Mouse (Mus musculus) G1E-ER4 (cell line): ENCODE data around the gene Serp2. TPM values are rescaled to one million over a fixed set of nuclear protein-coding genes. Genes with fewer than 3 reads are reported as not detected.

Source experiments
- GATA1 ChIP-seq: IDR thresholded peaks from one replicate; pipeline ENCODE4 v1.8.0; 2012; ENCODE audit warnings: low read length, inconsistent platforms
- polyA plus RNA-seq: library from polyadenylated mRNA; stranded (reverse); fragments of >175 nt; gene quantifications from 2 replicates; pipeline ENCODE4 v1.2.3, GENCODE M21; 2012

Serp2 gene
- polyA plus RNA-seq, 1 experiment: not detected

DNA sequence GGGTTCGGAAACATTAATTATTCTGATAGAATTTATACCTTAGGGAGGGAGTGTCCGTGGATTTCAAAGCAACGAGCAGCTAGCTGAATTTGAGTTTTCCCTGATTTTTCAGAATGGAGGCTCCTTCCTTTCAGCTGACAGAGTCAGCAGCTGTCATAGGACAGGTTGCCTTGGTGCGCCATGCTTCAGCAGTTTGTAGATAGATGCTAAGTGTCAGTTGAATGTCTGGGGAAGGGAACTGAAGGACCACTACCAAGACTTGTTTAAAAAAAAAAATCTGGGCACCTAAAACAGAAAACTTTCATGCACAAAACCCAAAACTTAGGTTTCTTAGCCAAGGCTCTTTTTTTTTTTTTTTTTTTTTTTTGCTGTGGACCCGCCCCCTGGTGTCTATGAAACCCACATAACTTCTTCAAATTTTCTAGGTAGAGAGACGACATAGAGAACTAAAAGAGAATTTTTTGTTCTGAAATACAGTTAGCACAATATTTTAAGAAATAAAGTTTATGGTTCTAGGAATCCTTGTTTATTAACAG, 42.6 kb downstream of the Serp2 start:
- no peak for TF ChIP-seq GATA1

DNA sequence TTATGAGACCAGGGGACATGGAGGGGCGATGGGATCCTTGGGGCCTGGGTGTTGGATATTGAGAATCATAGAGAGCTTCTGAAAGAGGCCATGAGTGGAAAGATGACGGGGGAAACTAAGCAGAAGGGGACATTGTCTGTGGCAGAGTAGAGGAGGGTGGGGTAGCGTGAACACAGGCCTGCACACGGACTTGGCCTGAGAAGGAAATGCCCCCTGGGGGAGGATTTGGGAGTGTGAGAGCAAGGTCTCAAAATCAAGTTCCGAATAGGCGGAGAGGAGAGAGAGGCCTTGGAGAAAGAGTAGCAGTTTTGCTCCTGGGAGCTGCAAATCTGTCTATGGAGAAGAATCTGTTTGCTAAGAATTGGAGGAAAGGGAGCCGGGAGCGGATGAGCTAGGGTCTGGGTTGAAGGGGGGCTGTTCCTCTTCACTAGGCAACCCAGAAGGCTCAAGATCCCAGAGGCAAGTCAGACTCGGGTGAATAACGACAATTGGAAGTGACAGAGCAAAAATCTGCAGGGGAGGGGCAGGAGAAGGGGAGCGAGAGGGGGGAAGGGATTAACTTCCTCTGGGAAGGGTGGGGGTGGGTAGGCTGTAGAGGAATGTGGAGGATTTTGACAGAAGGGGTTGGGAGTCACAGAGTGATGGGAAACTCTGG, 43.2 kb downstream of the Serp2 start:
- TF ChIP-seq GATA1: no peak

DNA sequence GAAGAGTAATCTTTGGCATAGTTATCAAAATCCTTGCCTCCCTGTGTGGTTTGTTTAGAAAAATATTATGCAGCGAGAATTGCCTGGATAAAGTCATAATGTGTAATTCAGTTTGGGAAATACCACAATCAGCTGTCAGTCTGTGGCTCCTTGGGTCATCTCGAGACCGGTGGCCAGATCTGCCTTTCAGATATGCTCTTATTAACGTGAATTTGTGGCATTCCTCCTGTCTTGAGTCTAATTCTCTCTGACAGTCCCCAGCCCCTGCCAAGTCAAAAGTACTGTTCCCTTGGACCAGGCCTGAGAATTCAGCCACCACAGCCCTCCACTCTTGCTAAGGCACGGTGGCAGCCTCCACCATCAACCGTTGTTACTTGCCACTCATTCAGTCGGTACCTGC, 44.7 kb downstream of the Serp2 start:
- no peak for TF ChIP-seq GATA1

DNA sequence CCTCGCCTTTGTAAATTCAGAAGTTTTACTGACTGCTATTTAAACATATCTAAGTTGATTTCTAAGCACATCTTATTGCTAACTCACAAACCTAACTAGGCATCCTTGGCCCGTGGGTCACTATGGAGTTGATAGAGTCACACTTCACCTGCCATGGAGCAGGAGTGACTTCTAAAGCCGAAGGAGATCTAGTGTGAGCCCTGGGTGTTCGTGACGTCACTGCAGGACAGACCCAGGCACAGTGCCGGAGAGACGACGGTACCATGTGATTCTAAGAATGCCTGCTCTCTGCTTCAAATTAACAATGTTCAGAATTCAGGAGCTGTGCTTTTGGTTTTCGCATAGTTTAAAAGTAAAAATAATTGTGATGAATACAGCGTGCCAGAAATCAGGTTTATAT, 48.0 kb downstream of the Serp2 start:
- no peak for TF ChIP-seq GATA1

DNA sequence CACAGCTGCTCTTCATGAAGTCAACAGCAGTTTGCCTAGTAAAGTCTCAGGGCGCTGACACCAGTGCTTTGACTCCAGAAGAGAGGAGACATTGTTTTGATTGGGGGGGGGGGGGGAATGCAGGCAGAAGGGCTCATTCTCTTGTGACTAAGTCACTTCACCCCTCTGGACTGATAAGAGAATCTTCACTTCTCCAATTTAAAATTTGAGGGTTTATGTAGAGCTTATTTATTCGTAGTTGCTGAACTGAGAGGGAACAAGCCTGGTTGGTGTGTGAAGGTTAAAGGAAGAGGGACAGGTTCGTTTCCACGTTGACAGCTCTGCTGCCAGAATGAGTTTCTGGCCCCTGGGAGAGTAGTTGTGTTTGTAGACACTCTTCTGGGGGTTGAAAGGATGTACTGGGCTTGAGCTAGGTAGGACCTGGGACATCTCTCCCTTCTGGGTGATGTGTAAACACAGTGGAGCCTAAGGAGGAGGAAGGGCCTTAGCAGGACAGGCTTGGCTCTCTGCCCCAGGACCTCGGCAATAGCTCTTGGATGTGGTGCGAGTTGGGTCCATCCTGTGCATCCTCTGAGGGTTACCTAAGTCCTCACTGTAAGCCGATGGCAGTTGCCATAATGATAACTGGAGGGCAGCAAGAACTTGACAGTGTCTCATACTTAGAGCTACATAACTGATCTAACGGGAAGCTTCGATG, 48.7 kb downstream of the Serp2 start:
- TF ChIP-seq GATA1: no peak

DNA sequence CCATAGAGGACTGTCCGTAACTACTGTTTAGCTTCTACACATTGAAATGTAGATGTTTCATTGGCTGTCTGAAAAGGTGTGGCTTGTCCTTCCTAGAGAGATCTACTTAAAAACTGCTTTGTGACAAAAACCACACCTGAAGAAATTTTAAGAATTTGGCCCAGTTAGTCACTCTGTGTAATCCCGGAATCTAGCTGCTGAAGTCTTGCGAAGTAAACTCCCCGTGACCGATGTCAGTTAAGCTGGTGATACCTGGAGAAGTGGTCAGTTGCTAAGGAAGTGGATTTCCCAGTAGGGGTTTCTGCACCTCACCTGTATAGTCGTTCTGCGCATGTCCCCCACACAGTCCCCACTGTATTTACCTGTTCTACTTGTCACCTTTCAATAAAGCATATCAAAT, 49.3 kb downstream of the Serp2 start:
- TF ChIP-seq GATA1: no peak

DNA sequence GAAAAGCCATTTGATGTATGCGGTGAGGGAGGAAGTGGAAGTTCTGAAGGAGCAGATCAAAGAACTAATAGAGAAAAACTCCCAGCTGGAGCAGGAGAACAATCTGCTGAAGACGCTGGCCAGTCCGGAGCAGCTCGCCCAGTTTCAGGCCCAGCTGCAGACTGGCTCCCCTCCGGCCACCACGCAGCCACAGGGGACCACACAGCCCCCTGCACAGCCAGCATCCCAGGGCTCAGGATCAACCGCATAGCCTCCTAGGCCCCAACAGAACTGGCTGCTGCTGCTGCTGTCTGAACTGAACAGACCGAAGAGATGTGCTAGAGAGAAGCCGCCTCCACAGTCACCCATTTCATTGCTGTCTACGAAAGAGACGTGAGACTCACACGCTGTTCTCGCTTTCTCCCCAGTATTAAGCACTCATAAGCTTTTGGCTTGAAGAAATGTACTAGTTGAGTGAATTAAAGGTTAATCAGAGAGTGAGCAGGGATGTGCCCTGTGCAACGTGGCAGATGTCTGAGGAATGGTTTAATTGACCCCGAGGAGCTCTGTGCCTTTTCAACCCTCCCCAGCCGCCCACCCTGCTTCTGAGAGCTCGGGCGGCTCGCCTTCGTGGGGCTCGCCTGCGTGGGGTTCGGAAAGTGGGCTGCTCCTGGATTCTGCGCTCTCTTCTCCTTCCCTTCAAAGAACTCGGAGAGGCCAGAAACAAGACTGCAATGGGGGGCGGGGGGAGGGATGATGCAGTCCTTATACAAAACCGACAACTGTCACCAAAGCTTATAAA, 50.1 kb downstream of the Serp2 start:
- TF ChIP-seq GATA1: no peak

DNA sequence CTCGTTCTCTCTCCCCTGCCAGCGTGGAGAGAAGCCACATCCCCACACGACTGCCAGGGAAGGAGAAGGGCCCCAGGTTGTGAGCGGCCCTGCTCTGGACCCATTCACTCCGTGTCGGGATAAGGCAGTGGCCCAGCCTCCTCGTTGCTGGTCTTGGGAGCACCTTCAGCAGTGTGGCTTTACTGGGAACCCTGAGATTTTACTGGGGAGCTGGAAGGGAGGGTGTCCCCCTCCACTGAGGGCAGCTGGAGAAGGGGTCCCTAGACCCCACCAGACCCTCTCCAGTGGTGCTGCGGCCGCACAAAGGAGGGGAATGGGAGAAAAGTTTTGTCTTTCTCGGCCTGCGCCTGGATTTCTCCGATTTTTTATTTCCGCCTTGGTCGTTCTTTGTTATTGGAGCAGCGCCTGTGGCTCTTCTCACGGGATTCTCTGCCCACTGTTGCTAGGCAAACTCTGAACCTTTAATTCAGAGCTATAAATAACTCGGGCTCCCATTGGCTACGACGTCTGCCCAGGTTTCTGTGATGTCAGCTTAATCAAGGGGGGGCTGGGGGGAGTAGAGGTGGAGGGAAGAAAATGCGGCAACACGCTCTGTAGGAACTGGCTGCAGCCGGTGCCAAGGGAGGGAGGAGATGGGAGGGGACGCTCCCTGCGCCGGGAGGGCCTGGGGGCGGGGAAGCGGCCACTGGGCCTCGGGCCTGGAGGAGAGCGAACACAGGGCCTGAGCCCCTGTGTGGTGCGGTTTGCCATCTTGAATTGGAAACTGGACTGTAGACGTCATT, 51.1 kb downstream of the Serp2 start:
- no peak for TF ChIP-seq GATA1

DNA sequence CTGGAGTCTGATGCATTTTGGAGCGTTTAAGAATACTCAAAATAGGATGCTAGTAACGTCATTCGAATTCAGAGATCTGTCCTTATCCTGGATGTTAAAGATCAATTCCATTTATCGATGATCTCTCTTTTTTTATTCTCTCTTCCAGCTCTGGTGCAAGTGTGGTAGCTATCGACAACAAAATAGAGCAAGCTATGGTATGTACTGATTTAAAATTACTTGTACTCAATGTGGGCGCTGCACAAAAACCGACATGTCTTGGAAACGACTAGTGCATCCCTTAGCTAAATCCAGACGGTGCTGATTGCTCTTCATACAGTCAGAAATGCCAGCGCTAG, 51.6 kb downstream of the Serp2 start:
- no peak for TF ChIP-seq GATA1

DNA sequence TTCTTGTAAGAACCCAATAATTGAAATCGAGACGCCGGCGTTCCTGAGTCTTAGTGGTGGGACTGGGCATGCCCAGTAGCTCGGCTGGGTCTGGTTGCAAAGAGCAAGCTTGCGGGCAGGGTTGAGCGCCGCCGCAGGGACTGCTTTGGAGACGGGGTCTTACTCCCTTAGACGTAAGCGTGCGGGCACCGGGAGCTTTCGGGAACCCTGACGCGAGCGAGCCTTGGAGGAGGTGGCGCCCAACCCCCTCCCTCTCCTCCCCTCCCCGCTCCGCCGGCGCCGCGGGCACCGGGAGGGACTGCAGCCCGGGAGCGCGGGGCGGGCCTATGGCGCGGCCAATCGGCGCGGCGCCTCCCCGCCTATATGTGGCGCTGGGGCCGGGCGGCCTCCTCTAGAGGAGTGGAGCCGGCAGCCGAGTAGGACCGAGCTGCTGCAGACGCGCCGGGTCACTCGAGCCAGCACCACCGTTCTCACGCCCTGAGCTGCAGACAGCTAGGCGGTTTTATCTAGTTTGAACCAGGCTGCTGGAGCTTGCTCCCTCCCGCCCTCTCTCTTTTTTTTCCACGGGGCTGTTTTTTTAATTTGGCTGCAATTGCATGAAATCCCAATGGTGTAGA, 52.5 kb downstream of the Serp2 start:
- no peak for TF ChIP-seq GATA1

DNA sequence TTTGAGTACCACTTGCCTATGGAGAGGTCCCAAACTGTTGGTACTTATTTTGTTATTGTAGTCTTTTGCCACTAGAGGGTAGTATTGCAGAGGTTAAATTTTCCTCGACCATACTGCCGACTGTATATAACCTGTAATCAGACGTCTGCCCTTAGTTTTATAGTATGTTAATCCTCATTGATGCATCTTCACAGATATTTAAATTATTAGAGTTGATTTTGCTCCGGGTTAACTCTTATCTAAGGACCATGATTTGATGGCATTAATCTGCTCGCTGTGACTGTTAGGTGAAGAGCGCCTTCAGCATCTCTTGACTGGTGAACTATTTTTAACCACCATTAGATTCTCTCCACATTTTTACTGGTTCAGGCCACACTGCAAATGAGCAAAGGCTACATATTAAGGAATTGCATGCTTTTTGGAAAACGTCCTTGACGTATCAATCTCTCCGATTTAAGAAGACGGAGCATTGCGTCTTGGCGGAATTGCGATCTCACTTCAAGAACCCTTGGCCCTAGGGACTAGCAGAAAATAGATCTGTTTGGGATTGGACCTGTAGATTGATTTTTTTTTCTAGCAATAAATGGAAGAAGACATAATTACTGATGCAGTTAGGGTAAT, 53.3 kb downstream of the Serp2 start:
- no peak for TF ChIP-seq GATA1

DNA sequence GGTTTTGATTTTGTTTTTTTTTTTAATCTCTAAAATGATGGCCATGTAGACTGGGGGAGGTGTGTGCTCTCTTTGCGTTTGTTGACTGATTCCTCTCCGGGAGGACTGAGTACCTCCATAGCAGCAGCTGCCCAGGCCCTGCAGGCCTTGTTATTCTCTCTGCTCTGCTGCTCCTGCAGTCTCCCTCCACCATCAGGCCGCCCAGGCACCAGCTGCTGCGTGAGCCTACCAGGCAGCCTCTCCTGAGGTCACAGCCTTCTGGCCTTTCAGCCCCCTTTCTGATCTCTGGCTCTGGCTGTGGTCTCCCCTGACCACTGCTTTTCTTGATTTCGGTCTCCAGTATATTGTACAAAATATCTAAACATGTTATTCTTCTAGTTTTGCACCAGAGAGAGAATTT, 56.7 kb downstream of the Serp2 start:
- no peak for TF ChIP-seq GATA1

DNA sequence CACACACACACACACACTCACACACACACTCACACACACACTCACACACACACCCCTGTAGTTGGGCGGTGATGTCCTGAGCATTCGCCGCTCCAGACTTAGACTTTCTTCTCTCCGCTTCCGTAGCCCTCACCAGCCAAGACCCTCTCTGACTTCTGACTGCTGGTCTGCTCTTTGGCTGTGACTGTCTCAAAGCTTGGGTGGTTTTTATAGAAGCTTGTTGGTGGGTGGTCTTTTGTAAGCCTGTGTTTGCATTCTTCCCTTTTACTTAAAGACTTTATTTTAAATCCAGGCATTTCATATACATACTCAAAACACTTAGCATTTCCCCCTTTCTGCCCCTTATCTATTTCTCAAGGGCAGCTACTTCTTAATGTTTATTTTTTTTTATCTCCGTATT, 57.2 kb downstream of the Serp2 start:
- no peak for TF ChIP-seq GATA1

DNA sequence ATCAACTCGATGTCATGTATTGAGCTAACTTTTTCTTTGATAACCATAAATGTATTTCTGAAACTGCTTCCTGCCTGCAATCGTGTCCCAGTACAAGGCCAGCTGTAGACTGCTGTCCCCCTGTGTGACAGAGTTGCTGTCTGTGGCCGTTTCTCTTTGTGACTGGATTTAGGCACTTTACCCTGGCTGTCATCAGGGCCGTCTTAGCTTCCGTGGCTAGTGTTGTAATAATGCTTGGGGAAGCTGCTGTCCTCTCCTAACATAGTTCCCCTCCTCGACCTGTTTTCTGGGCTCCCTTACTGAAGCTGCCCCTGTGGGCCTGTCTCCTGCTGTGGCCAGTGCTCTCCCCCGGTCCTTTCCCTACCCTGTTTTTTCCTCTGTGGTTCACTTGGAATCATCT, 58.5 kb downstream of the Serp2 start:
- TF ChIP-seq GATA1: no peak

DNA sequence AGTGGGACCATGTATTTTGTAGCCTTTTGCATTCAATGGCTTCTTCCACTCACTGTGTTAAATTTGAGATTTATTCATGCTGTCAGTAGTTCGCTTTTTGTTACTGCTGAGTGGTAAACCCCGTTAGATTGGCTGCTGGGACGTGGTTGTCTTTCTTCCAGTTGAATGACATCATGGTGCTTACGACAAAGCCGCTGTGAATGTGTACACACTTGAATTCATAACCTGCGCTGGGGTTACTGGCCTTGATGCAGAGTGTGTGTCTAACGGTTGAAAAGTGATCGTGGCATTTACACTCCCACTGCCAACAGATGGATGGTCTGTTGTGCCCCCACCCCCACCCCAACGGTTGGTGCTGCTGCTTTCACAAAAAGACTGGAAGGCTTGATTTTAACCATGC, 59.5 kb downstream of the Serp2 start:
- TF ChIP-seq GATA1: no peak

DNA sequence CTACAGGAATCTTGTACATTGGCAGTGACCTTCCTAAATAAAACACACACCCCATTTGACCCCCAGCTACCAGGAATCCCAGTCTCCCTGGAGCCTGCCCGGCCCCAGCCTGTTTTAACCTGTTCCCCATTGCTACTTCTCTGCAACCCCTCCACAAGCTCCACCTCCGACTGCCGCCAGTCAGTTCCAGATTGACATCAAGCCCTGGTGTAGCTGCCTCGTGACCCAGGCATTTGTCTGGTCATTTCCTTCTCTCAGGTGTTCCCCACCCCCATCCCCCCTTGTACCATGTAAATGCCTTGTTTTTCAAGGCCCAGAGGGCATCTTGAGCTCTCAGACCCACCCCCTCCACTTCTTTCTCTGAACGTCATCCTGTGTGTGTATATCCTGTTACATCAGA, 61.7 kb downstream of the Serp2 start:
- no peak for TF ChIP-seq GATA1
